ENCODE assay signal across 20 mouse cellular contexts in genomic region chr4:140189601-140190000, GRCm38 (mm10). TPM values are rescaled to one million over a fixed set of nuclear protein-coding genes. Genes with fewer than 3 reads are reported as not detected.
A peak's percentile ranks its signal among the peaks of the same experiment; 100 is the strongest.
DNase-seq lines count a peak whose midpoint lies in the region; TF ChIP-seq lines count a peak whose summit lies in the region.
"Had no signal": no experiment of that assay in that cellular context is flagged by ENCODE, and none has a peak within 500 bp of the region (broad histone marks: within the 10 kb centered on the region; RNA-seq: fewer than 3 reads in every experiment).

No protein-coding gene starts in this region.

- no peaks in the 10 kb centered on the region for H3K9me3 ChIP-seq in forebrain, embryonic 10.5 days
- H3K9me3 ChIP-seq in embryonic facial prominence, embryonic 10.5 days, result no peaks in the 10 kb centered on the region
- H3K9me3 ChIP-seq: embryonic facial prominence, embryonic 15.5 days; forebrain, embryonic 12.5 days; heart, embryonic 15.5 days; limb, embryonic 15.5 days had no signal

- TF ChIP-seq CTCF in gastrocnemius, adult 2 months (IDR thresholded peaks at IDR 0.05), result no peak

- peak overlapping the region; percentile 11; the same call in 1 of the 2 replicates for H3K4me3 ChIP-seq in gastrocnemius, adult 2 months
- no peak overlapping the region for H3K4me3 ChIP-seq in forebrain, embryonic 10.5 days
- no peak overlapping the region for H3K4me3 ChIP-seq in embryonic facial prominence, embryonic 10.5 days
- H3K4me3 ChIP-seq: embryonic facial prominence, embryonic 15.5 days; forebrain, embryonic 12.5 days; heart, embryonic 15.5 days; limb, embryonic 15.5 days had no signal

- WGBS in forebrain, embryonic 10.5 days, result 92% methylated on average over 9 of the region's 9 CpGs
- WGBS in embryonic facial prominence, embryonic 10.5 days, result 90% methylated on average over 9 of the region's 9 CpGs

- H3K27ac ChIP-seq in gastrocnemius, adult 2 months, result peak overlapping the region; percentile 54
- no peak overlapping the region for H3K27ac ChIP-seq in forebrain, embryonic 10.5 days
- H3K27ac ChIP-seq in embryonic facial prominence, embryonic 10.5 days (replicated peaks), result no peak overlapping the region
- H3K27ac ChIP-seq: embryonic facial prominence, embryonic 15.5 days; forebrain, embryonic 12.5 days; heart, embryonic 15.5 days; limb, embryonic 15.5 days had no signal

- DNase-seq in gastrocnemius, adult 2 months, result peak; percentile 48
- no peak for DNase-seq in gastrocnemius, postnatal 36 days
- peak; percentile 69 to 72 for DNase-seq in cerebellum, adult 18-20 months
- peak; percentile 46 to 68 for DNase-seq in cerebellum, postnatal 14 days
- DNase-seq in left cerebral cortex, postnatal 36 days (ENCODE audit: low spot score in 2 of 2), result peak; percentile 47 to 52
- DNase-seq in kidney, postnatal 14 days, result no peak
- DNase-seq in forebrain, embryonic 10.5 days (ENCODE audit: extremely low spot score, low spot score), result no peak
- DNase-seq in embryonic facial prominence, embryonic 10.5 days (ENCODE audit: low spot score), result no peak
- DNase-seq: adrenal gland, postnatal 10 days; kidney, adult 9 months; layer of hippocampus, postnatal 36 days; liver, postnatal 0 days; lung, postnatal 14 days; thymus, adult 2 months had no signal

- no peaks in the 10 kb centered on the region for H3K36me3 ChIP-seq in forebrain, embryonic 10.5 days (replicated peaks)
- no peaks in the 10 kb centered on the region for H3K36me3 ChIP-seq in embryonic facial prominence, embryonic 10.5 days (replicated peaks)
- H3K36me3 ChIP-seq: embryonic facial prominence, embryonic 15.5 days; forebrain, embryonic 12.5 days; heart, embryonic 15.5 days; limb, embryonic 15.5 days had no signal

- intact Hi-C loops in gastrocnemius, adult 2 months (cut with DNase I), result no loop called here
- intact Hi-C loops in gastrocnemius, postnatal 36 days (cut with DNase I), result no loop called here
- intact Hi-C loops in left cerebral cortex, postnatal 36 days (cut with DNase I), result loop anchor here (5.0 kb wide), 1 partner anchor 43 kb away; no protein-coding TSS in a partner anchor

- H3K4me1 ChIP-seq in forebrain, embryonic 10.5 days, result peaks cover 29% of the 10 kb centered on the region; the same call in 1 of the 2 replicates
- peaks cover 14% of the 10 kb centered on the region; the same call in 1 of the 2 replicates for H3K4me1 ChIP-seq in embryonic facial prominence, embryonic 10.5 days
- H3K4me1 ChIP-seq: embryonic facial prominence, embryonic 15.5 days; heart, embryonic 15.5 days; limb, embryonic 15.5 days had no signal

- H3K27me3 ChIP-seq in forebrain, embryonic 10.5 days (ENCODE audit: poor library complexity, severe bottlenecking), result no peaks in the 10 kb centered on the region
- H3K27me3 ChIP-seq in embryonic facial prominence, embryonic 10.5 days (replicated peaks; ENCODE audit: low read depth, poor library complexity, severe bottlenecking), result no peaks in the 10 kb centered on the region; the same call in 1 of the 2 replicates
- H3K27me3 ChIP-seq: embryonic facial prominence, embryonic 15.5 days; forebrain, embryonic 12.5 days had no signal

RNA-seq across cellular contexts. Expression of gene Igsf21, which starts 57.0 kb away (rescaled TPM):
- under 1 TPM in 1 of 2 experiments, not detected in 1; 0.22 TPM for total RNA-seq in gastrocnemius, adult 2 months (2021)
- under 1 TPM in 1 of 2 experiments, not detected in 1; 0.18 TPM for total RNA-seq in gastrocnemius, postnatal 36 days (2021)
- 100 to 1,000 TPM in 1 of 2 experiments, 10 to 100 TPM in 1; 80.4 to 103 TPM for total RNA-seq in left cerebral cortex, postnatal 36 days (2021)
- polyA plus RNA-seq in forebrain, embryonic 10.5 days (2016; fragmentation: Nextera tagmentation; extraction: Ambion mirVana), result 3.8 and 4.6 TPM in 2 replicates
- 2.0 and 2.2 TPM in 2 replicates for polyA plus RNA-seq in embryonic facial prominence, embryonic 10.5 days (2016; fragmentation: Nextera tagmentation; extraction: Ambion mirVana)
- total RNA-seq: granulocyte monocyte progenitor cell, adult 5-6 weeks; megakaryocyte-erythroid progenitor cell, adult 5-6 weeks had no signal
- polyA plus RNA-seq: liver, postnatal 0 days had no signal

Comparison
In these comparisons a context has a peak if more than half of its experiments do, and no peak if none do; other contexts are left out.
1. DNase-seq: peak in gastrocnemius, adult 2 months (single experiment), cerebellum, adult 18-20 months (2 of 2), cerebellum, postnatal 14 days (2 of 2) and left cerebral cortex, postnatal 36 days (2 of 2); none in gastrocnemius, postnatal 36 days (0 of 2), kidney, postnatal 14 days (single experiment), forebrain, embryonic 10.5 days (single experiment) and embryonic facial prominence, embryonic 10.5 days (single experiment).
2. RNA of gene Igsf21, which starts 57.0 kb away (total RNA-seq): 80.4 to 103 TPM in left cerebral cortex, postnatal 36 days; 0.22 TPM in gastrocnemius, adult 2 months and 0.18 TPM in gastrocnemius, postnatal 36 days; every median in the first group is over 10 times any median in the second.